ENCODE assay signal across 12 mouse cellular contexts in the genomic region with DNA sequence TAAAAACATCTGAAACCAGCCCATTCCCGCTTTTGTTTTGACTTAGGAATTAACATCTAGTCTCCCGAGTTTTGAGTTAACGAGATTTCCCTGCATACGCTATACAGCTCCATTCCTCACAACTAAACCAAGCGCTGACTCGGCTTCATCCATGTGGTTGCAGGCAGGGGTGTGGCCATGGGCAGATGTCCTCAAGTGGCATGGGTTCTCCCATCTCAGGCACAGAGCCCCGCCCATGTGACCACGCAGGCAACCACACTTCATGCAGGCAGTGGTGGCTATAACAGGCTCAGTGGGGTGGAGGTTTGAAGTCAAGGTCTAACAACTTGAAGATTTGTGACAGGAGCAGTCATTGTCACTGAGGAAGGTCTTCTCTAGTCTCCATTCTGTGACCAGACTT.
DNase-seq lines count a peak whose midpoint lies in the region; ATAC-seq and TF ChIP-seq lines count a peak whose summit lies in the region.
"Had no signal": no experiment of that assay in that cellular context is flagged by ENCODE, and none has a peak within 500 bp of the region (broad histone marks: within the 10 kb centered on the region; RNA-seq: fewer than 3 reads in every experiment).

No protein-coding gene starts in this region.

- H3K9ac ChIP-seq in midbrain, postnatal 0 days (replicated peaks; ENCODE audit: low read length, poor library complexity, severe bottlenecking) = no peak overlapping the region
- H3K9ac ChIP-seq in midbrain, embryonic 14.5 days (replicated peaks; ENCODE audit: low read length) = no peak overlapping the region
- no peak overlapping the region for H3K9ac ChIP-seq in intestine, embryonic 15.5 days
- H3K9ac ChIP-seq in heart, embryonic 11.5 days (ENCODE audit: low read depth, low read length) = no peak overlapping the region
- H3K9ac ChIP-seq: embryonic facial prominence, embryonic 13.5 days had no signal

- no peak overlapping the region for H3K4me2 ChIP-seq in midbrain, postnatal 0 days (ENCODE audit: low read depth, low read length, poor library complexity, severe bottlenecking)
- H3K4me2 ChIP-seq in midbrain, embryonic 14.5 days (ENCODE audit: low read length) = no peak overlapping the region
- no peak overlapping the region for H3K4me2 ChIP-seq in intestine, embryonic 15.5 days (replicated peaks)
- no peak overlapping the region for H3K4me2 ChIP-seq in heart, embryonic 11.5 days
- H3K4me2 ChIP-seq: embryonic facial prominence, embryonic 13.5 days had no signal

- no peak overlapping the region for H3K27ac ChIP-seq in kidney, adult 2 months (ENCODE audit: insufficient read depth, low read depth, low read length)
- H3K27ac ChIP-seq in midbrain, postnatal 0 days (ENCODE audit: low read depth, low read length) = no peak overlapping the region
- H3K27ac ChIP-seq in midbrain, embryonic 14.5 days (replicated peaks; ENCODE audit: low read depth, low read length) = no peak overlapping the region
- peak overlapping the region; percentile 52; the same call in 1 of the 2 replicates for H3K27ac ChIP-seq in intestine, embryonic 15.5 days
- no peak overlapping the region for H3K27ac ChIP-seq in heart, embryonic 11.5 days (ENCODE audit: low read depth, low read length)
- H3K27ac ChIP-seq: embryonic facial prominence, embryonic 13.5 days had no signal

- H3K4me1 ChIP-seq in kidney, adult 2 months (ENCODE audit: control insufficient read depth, insufficient read depth, low read length) = peaks cover 4% of the 10 kb centered on the region; the same call in 1 of the 2 replicates
- H3K4me1 ChIP-seq in midbrain, postnatal 0 days (ENCODE audit: insufficient read depth, low read length) = peaks cover 7% of the 10 kb centered on the region; the same call in 1 of the 2 replicates
- peaks cover 38% of the 10 kb centered on the region for H3K4me1 ChIP-seq in midbrain, embryonic 14.5 days (ENCODE audit: control insufficient read depth, insufficient read depth, low read length)
- H3K4me1 ChIP-seq in intestine, embryonic 15.5 days (replicated peaks) = 0 out of 2 replicates have a peak, but pooled peaks cover 7% of the 10 kb centered on the region
- H3K4me1 ChIP-seq in heart, embryonic 11.5 days (ENCODE audit: control insufficient read depth, insufficient read depth, low read length) = peaks cover 8% of the 10 kb centered on the region; the same call in 1 of the 2 replicates
- H3K4me1 ChIP-seq: embryonic facial prominence, embryonic 13.5 days had no signal

- no peaks in the 10 kb centered on the region for H3K9me3 ChIP-seq in midbrain, postnatal 0 days (ENCODE audit: low read length)
- no peaks in the 10 kb centered on the region for H3K9me3 ChIP-seq in midbrain, embryonic 14.5 days (ENCODE audit: control insufficient read depth, low read length)
- no peaks in the 10 kb centered on the region for H3K9me3 ChIP-seq in intestine, embryonic 15.5 days
- H3K9me3 ChIP-seq in heart, embryonic 11.5 days (replicated peaks; ENCODE audit: control insufficient read depth, low read length) = no peaks in the 10 kb centered on the region
- H3K9me3 ChIP-seq: embryonic facial prominence, embryonic 13.5 days had no signal

- 40% methylated on average over 8 of the region's 8 CpGs for WGBS in kidney, adult 2 months
- 60% methylated on average over 8 of the region's 8 CpGs for WGBS in midbrain, postnatal 0 days
- WGBS in midbrain, embryonic 14.5 days = 47% methylated on average over 8 of the region's 8 CpGs
- WGBS in intestine, embryonic 15.5 days = 44% methylated on average over 8 of the region's 8 CpGs
- WGBS in heart, embryonic 11.5 days (ENCODE audit: insufficient replicate concordance) = 54% methylated on average over 8 of the region's 8 CpGs

- no peak for TF ChIP-seq POLR2A in kidney, adult 2 months (IDR thresholded peaks at IDR 0.05; ENCODE audit: low read depth, low read length)

- ATAC-seq in midbrain, postnatal 0 days (ENCODE audit: low FRiP score) = peak; percentile 28; the same call in 1 of the 2 replicates
- no peak for ATAC-seq in midbrain, embryonic 14.5 days (ENCODE audit: low FRiP score, low TSS enrichment)
- ATAC-seq in intestine, embryonic 15.5 days = 0 out of 2 replicates have a peak, but pooled peaks have one; percentile 26
- ATAC-seq in heart, embryonic 11.5 days (replicated peaks; ENCODE audit: insufficient number of reproducible peaks, low FRiP score, low TSS enrichment) = no peak

- no peak overlapping the region for H3K4me3 ChIP-seq in kidney, adult 2 months (ENCODE audit: insufficient read depth, low read depth, low read length)
- no peak overlapping the region for H3K4me3 ChIP-seq in midbrain, postnatal 0 days (ENCODE audit: low read depth, low read length)
- H3K4me3 ChIP-seq in midbrain, embryonic 14.5 days (replicated peaks; ENCODE audit: low read depth, low read length) = no peak overlapping the region
- H3K4me3 ChIP-seq in intestine, embryonic 15.5 days (replicated peaks) = no peak overlapping the region
- no peak overlapping the region for H3K4me3 ChIP-seq in heart, embryonic 11.5 days (ENCODE audit: low read depth, low read length)
- H3K4me3 ChIP-seq: embryonic facial prominence, embryonic 13.5 days had no signal

- no peak for TF ChIP-seq CTCF in kidney, adult 2 months (conservative IDR thresholded peaks at IDR 0.05; ENCODE audit: insufficient read depth, insufficient read length, low read depth, low read length)
- TF ChIP-seq CTCF in midbrain, postnatal 0 days (IDR thresholded peaks at IDR 0.05) = no peak

- H3K27me3 ChIP-seq in kidney, adult 2 months (replicated peaks; ENCODE audit: control insufficient read depth, insufficient read depth, low read length) = no peaks in the 10 kb centered on the region
- H3K27me3 ChIP-seq in midbrain, postnatal 0 days (ENCODE audit: insufficient read depth, low read length) = no peaks in the 10 kb centered on the region
- no peaks in the 10 kb centered on the region for H3K27me3 ChIP-seq in midbrain, embryonic 14.5 days (ENCODE audit: control insufficient read depth, insufficient read depth, low read length)
- H3K27me3 ChIP-seq in intestine, embryonic 15.5 days (replicated peaks) = no peaks in the 10 kb centered on the region
- no peaks in the 10 kb centered on the region for H3K27me3 ChIP-seq in heart, embryonic 11.5 days (ENCODE audit: control insufficient read depth, insufficient read depth, low read length)

- H3K36me3 ChIP-seq in kidney, adult 2 months (ENCODE audit: control insufficient read depth, insufficient read depth, low read length) = no peaks in the 10 kb centered on the region
- H3K36me3 ChIP-seq in midbrain, postnatal 0 days (ENCODE audit: insufficient read depth, low read length) = no peaks in the 10 kb centered on the region
- H3K36me3 ChIP-seq in midbrain, embryonic 14.5 days (ENCODE audit: control insufficient read depth, insufficient read depth, low read length) = no peaks in the 10 kb centered on the region
- no peaks in the 10 kb centered on the region for H3K36me3 ChIP-seq in intestine, embryonic 15.5 days
- no peaks in the 10 kb centered on the region for H3K36me3 ChIP-seq in heart, embryonic 11.5 days (ENCODE audit: control insufficient read depth, insufficient read depth, low read length)
- H3K36me3 ChIP-seq: embryonic facial prominence, embryonic 13.5 days had no signal

- peak; percentile 10 for DNase-seq in kidney, adult 2 months
- DNase-seq in kidney, postnatal 14 days = no peak
- DNase-seq in midbrain, postnatal 0 days (ENCODE audit: low spot score) = no peak
- no peak for DNase-seq in midbrain, embryonic 14.5 days
- peak; percentile 21 to 22 for DNase-seq in natural killer cell, adult 2 months (ENCODE audit: low spot score in 2 of 2)
- DNase-seq in cerebellum, postnatal 25 days = no peak
- DNase-seq: gastrocnemius, postnatal 25 days; heart, postnatal 36 days; thymus, postnatal 36 days had no signal

Comparison
In these comparisons a context has a peak if more than half of its experiments do, and no peak if none do; other contexts are left out.
1. DNase-seq: peak in kidney, adult 2 months (single experiment) and natural killer cell, adult 2 months (2 of 2); none in kidney, postnatal 14 days (single experiment), midbrain, postnatal 0 days (single experiment), midbrain, embryonic 14.5 days (single experiment) and cerebellum, postnatal 25 days (0 of 2).
2. ATAC-seq: peak in midbrain, postnatal 0 days (single experiment) and intestine, embryonic 15.5 days (single experiment); none in midbrain, embryonic 14.5 days (single experiment) and heart, embryonic 11.5 days (single experiment).